Mouse (Mus musculus): ENCODE data around the gene Fga.

The Fga gene

GRCm38 (mm10) chr3:83025475-83026301 is at the start of gene Fga:
Gene Fga, plus strand, starts transcription at chr3:83026076.
- in situ Hi-C loops (cut with MseI, MboI) = no loop called here

GRCm38 (mm10) chr3:82980818-82981217 is 45.1 kb upstream of the Fga start:
- in situ Hi-C loops (cut with MseI, MboI) = no loop called here

- in situ Hi-C loops (cut with MseI, MboI) = no loop called here
These were observed 44.0 kb upstream of the Fga start for GRCm38 (mm10) chr3:82981861-82982260.

GRCm38 (mm10) chr3:82984840-82985239 is 41.0 kb upstream of the Fga start:
- in situ Hi-C loops (cut with MseI, MboI) = no loop called here

GRCm38 (mm10) chr3:82991963-82992362 is 33.9 kb upstream of the Fga start:
- in situ Hi-C loops (cut with MseI, MboI) = loop anchor here in 1 of 2 experiments (5.0 kb wide), 1 partner anchor 115 kb away; the partner anchor contains the start of gene Rbm46

GRCm38 (mm10) chr3:82992956-82993355 is 32.9 kb upstream of the Fga start:
- in situ Hi-C loops (cut with MseI, MboI) = loop anchor here in 1 of 2 experiments (5.0 kb wide), 1 partner anchor 116 kb away; the partner anchor contains the start of gene Rbm46

- in situ Hi-C loops (cut with MseI, MboI) = loop anchor here in 1 of 2 experiments (5.0 kb wide), 1 partner anchor 118 kb away; the partner anchor contains the start of gene Rbm46
These were observed 30.5 kb upstream of the Fga start for GRCm38 (mm10) chr3:82995368-82995767.

- in situ Hi-C loops (cut with MseI, MboI) = loop anchor here in 1 of 2 experiments (5.0 kb wide), 1 partner anchor 119 kb away; the partner anchor contains the start of gene Rbm46
These were observed 29.2 kb upstream of the Fga start for GRCm38 (mm10) chr3:82996656-82997055.

- in situ Hi-C loops (cut with MseI, MboI) = loop anchor here in 1 of 2 experiments (5.0 kb wide), 1 partner anchor 122 kb away; the partner anchor contains the start of gene Rbm46
These were observed 27.0 kb upstream of the Fga start for GRCm38 (mm10) chr3:82998772-82999463.

- in situ Hi-C loops (cut with MseI, MboI) = loop anchor here in 1 of 2 experiments (5.0 kb wide), 2 partner anchors 52 to 123 kb away; partner anchors contain the start of gene Rbm46
These were observed 25.9 kb upstream of the Fga start for GRCm38 (mm10) chr3:82999995-83000394.

GRCm38 (mm10) chr3:83002191-83002590 is 23.7 kb upstream of the Fga start:
- in situ Hi-C loops (cut with MseI, MboI) = loop anchor here in 1 of 2 experiments (5.0 kb wide), 1 partner anchor 50 kb away; no protein-coding TSS in a partner anchor

- in situ Hi-C loops (cut with MseI, MboI) = loop anchor here in 1 of 2 experiments (5.0 kb wide), 1 partner anchor 49 kb away; no protein-coding TSS in a partner anchor
These were observed 22.8 kb upstream of the Fga start for GRCm38 (mm10) chr3:83003068-83003467.

- in situ Hi-C loops (cut with MseI, MboI) = loop anchor here in 1 of 2 experiments (5.0 kb wide), 1 partner anchor 48 kb away; no protein-coding TSS in a partner anchor
These were observed 21.1 kb upstream of the Fga start for GRCm38 (mm10) chr3:83004801-83005200.

- in situ Hi-C loops (cut with MseI, MboI) = no loop called here
These were observed 18.3 kb upstream of the Fga start, which contains the start of gene Fgg for GRCm38 (mm10) chr3:83007557-83007956. Gene Fgg, plus strand, starts transcription at chr3:83007724.

GRCm38 (mm10) chr3:83010291-83010690 is 15.6 kb upstream of the Fga start:
- in situ Hi-C loops (cut with MseI, MboI) = loop anchor here in 1 of 2 experiments (5.0 kb wide), 1 partner anchor 42 kb away; no protein-coding TSS in a partner anchor

GRCm38 (mm10) chr3:83011136-83011535 is 14.7 kb upstream of the Fga start:
- in situ Hi-C loops (cut with MseI, MboI) = loop anchor here in 1 of 2 experiments (5.0 kb wide), 1 partner anchor 41 kb away; no protein-coding TSS in a partner anchor

- in situ Hi-C loops (cut with MseI, MboI) = loop anchor here in 1 of 2 experiments (5.0 kb wide), 1 partner anchor 41 kb away; no protein-coding TSS in a partner anchor
These were observed 14.3 kb upstream of the Fga start for GRCm38 (mm10) chr3:83011565-83011964.

GRCm38 (mm10) chr3:83012636-83013035 is 13.2 kb upstream of the Fga start:
- in situ Hi-C loops (cut with MseI, MboI) = loop anchor here in 1 of 2 experiments (5.0 kb wide), 1 partner anchor 40 kb away; no protein-coding TSS in a partner anchor

- in situ Hi-C loops (cut with MseI, MboI) = loop anchor here in 1 of 2 experiments (5.0 kb wide), 1 partner anchor 38 kb away; no protein-coding TSS in a partner anchor
These were observed 11.9 kb upstream of the Fga start for GRCm38 (mm10) chr3:83013951-83014350.

GRCm38 (mm10) chr3:83016236-83016635 is 9.6 kb upstream of the Fga start:
- in situ Hi-C loops (cut with MseI, MboI) = no loop called here

- in situ Hi-C loops (cut with MseI, MboI) = no loop called here
These were observed 5.5 kb upstream of the Fga start for GRCm38 (mm10) chr3:83020387-83020786.

Measured in mouse trophoblast stem cell (cell line).